Mouse (Mus musculus): ENCODE data around the gene Xpo6. TPM values are rescaled to one million over a fixed set of nuclear protein-coding genes. Genes with fewer than 3 reads are reported as not detected.

Xpo6 gene
- polyA plus RNA-seq, 1 experiment: 162 TPM

- no peak overlapping the region for H3K4me3 ChIP-seq (replicated peaks; ENCODE audit: insufficient read depth, low read depth, low read length)
- no peaks in the 10 kb centered on the region for H3K4me1 ChIP-seq (ENCODE audit: control insufficient read depth, insufficient read depth, low read length)
- DNase-seq: no peak
- TF ChIP-seq POLR2A (IDR thresholded peaks at IDR 0.05; ENCODE audit: borderline replicate concordance, insufficient read depth, low read length): no peak
- H3K27me3 ChIP-seq (ENCODE audit: control insufficient read depth, insufficient read depth, low read length): no peaks in the 10 kb centered on the region
- 94% methylated on average over 7 of the region's 7 CpGs for WGBS
- no peak overlapping the region for H3K27ac ChIP-seq (ENCODE audit: insufficient read depth, low read length)
These were observed 101.0 kb downstream of the Xpo6 start for GRCm38 (mm10) chr7:126099163-126099775.

GRCm38 (mm10) chr7:126097219-126097915 is 102.9 kb downstream of the Xpo6 start:
- Histone ChIP-seq H3K4me1 (ENCODE audit: control insufficient read depth, insufficient read depth, low read length) (no peaks in the 10 kb centered on the region), H3K27ac (ENCODE audit: insufficient read depth, low read length) (no peak overlapping the region), H3K27me3 (ENCODE audit: control insufficient read depth, insufficient read depth, low read length) (no peaks in the 10 kb centered on the region), H3K4me3 (replicated peaks; ENCODE audit: insufficient read depth, low read depth, low read length) (no peak overlapping the region)
- WGBS: 84% methylated on average over 8 of the region's 9 CpGs
- no peak for TF ChIP-seq CTCF (IDR thresholded peaks at IDR 0.05; ENCODE audit: borderline replicate concordance, insufficient read depth, low read depth, low read length)
- TF ChIP-seq POLR2A (IDR thresholded peaks at IDR 0.05; ENCODE audit: borderline replicate concordance, insufficient read depth, low read length): no peak
- DNase-seq: no peak

DNA sequence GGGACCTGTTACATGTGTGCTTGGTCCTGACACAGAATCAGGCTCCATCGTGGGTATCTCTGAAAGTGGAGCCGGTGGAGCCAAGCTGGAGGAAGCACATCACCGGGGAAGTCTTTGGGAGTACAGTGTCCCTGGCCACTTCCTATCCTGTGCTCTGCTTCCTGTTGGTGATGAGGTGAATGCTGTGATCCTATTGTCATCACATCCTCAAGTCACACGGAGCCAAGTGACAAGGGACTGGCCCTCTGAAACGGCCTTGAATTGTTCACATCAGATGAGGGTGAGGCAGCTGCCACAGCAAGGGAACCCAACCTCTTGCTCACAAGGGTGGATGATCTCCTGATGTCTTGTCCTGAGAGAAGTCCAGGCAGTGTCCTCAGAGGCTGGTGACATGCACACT is 103.7 kb downstream of the Xpo6 start:
- WGBS: 79% methylated on average over 5 of the region's 5 CpGs
- TF ChIP-seq POLR2A (IDR thresholded peaks at IDR 0.05; ENCODE audit: borderline replicate concordance, insufficient read depth, low read length) (no peak), CTCF (IDR thresholded peaks at IDR 0.05; ENCODE audit: borderline replicate concordance, insufficient read depth, low read depth, low read length) (no peak)
- Histone ChIP-seq H3K27me3 (ENCODE audit: control insufficient read depth, insufficient read depth, low read length) (no peaks in the 10 kb centered on the region), H3K27ac (ENCODE audit: insufficient read depth, low read length) (no peak overlapping the region), H3K4me3 (replicated peaks; ENCODE audit: insufficient read depth, low read depth, low read length) (no peak overlapping the region), H3K4me1 (ENCODE audit: control insufficient read depth, insufficient read depth, low read length) (no peaks in the 10 kb centered on the region)
- DNase-seq: no peak

DNA sequence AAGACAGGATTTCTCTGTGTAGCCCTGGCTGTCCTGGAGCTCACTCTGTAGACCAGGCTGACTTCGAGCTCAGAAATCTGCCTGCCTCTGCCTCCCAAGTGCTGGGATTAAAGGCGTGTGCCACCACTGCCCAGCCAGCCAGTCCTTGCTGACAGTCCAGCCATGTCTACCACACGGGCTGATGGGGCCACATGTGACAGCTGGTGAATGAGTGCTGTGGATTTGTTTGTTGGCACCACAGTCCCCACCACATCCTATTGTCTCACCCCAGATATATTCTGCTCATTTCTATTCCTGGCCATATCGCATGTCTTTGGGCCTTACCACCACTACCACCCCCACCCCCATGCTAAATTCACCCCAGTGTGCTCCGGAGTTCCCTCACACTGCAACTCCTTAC is 105.6 kb downstream of the Xpo6 start:
- WGBS: 75% methylated on average over 5 of the region's 5 CpGs
- TF ChIP-seq POLR2A (IDR thresholded peaks at IDR 0.05; ENCODE audit: borderline replicate concordance, insufficient read depth, low read length) (no peak), CTCF (IDR thresholded peaks at IDR 0.05; ENCODE audit: borderline replicate concordance, insufficient read depth, low read depth, low read length) (no peak)
- no peaks in the 10 kb centered on the region for H3K4me1 ChIP-seq (ENCODE audit: control insufficient read depth, insufficient read depth, low read length)
- H3K27ac ChIP-seq (ENCODE audit: insufficient read depth, low read length): no peak overlapping the region
- DNase-seq: no peak
- H3K4me3 ChIP-seq (replicated peaks; ENCODE audit: insufficient read depth, low read depth, low read length): no peak overlapping the region
- H3K27me3 ChIP-seq (ENCODE audit: control insufficient read depth, insufficient read depth, low read length): no peaks in the 10 kb centered on the region

DNA sequence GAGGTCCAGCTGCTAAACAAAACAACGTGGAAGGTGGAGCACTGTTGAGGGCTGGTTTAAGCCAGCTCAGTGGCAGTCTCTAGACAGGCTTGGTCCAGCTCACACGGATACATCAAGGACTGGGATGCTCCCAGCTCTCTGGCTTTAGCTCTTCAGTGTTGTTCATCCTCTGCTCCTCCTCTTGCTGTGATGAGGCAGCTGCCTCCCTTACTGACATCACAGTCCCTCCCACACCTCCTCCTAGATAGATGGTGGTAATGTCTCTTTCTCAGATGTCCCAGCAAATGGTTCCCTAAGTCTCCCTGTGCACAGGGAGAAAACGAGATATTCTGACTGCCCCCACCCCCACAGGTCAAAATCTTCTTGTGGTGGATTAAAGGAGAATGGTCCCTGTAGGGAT is 107.1 kb downstream of the Xpo6 start:
- no peak overlapping the region for H3K4me3 ChIP-seq (replicated peaks; ENCODE audit: insufficient read depth, low read depth, low read length)
- no peaks in the 10 kb centered on the region for H3K4me1 ChIP-seq (ENCODE audit: control insufficient read depth, insufficient read depth, low read length)
- 35% methylated on average over 3 of the region's 3 CpGs for WGBS
- no peaks in the 10 kb centered on the region for H3K27me3 ChIP-seq (ENCODE audit: control insufficient read depth, insufficient read depth, low read length)
- no peak for DNase-seq
- no peak for TF ChIP-seq POLR2A (IDR thresholded peaks at IDR 0.05; ENCODE audit: borderline replicate concordance, insufficient read depth, low read length)
- TF ChIP-seq CTCF (IDR thresholded peaks at IDR 0.05; ENCODE audit: borderline replicate concordance, insufficient read depth, low read depth, low read length): no peak
- H3K27ac ChIP-seq (ENCODE audit: insufficient read depth, low read length): no peak overlapping the region

DNA sequence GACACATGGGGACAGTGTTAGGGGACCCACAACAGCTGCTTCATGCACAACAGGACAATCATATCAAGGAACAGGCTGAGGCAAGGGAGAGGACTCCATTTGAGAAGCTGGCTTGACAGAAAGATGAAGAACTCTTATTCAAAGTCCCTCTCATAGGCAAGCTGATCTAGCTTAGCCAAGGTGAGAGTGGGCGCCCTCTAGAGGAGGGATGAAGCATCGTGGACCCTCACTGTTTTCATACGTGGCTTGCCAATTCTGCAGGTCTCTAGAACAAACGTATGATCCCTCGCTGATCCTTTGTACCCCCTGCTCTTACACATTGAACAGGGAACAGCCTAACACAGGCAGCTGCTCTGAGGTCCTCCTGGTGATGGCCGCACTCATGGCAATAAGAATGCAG is 110.5 kb downstream of the Xpo6 start:
- Histone ChIP-seq H3K27ac (ENCODE audit: insufficient read depth, low read length) (no peak overlapping the region), H3K4me1 (ENCODE audit: control insufficient read depth, insufficient read depth, low read length) (no peaks in the 10 kb centered on the region; the same call in 1 of the 2 replicates), H3K4me3 (replicated peaks; ENCODE audit: insufficient read depth, low read depth, low read length) (no peak overlapping the region), H3K27me3 (ENCODE audit: control insufficient read depth, insufficient read depth, low read length) (no peaks in the 10 kb centered on the region)
- TF ChIP-seq CTCF (IDR thresholded peaks at IDR 0.05; ENCODE audit: borderline replicate concordance, insufficient read depth, low read depth, low read length) (peak; percentile 85; the same call in 1 of the 2 replicates), POLR2A (IDR thresholded peaks at IDR 0.05; ENCODE audit: borderline replicate concordance, insufficient read depth, low read length) (no peak)
- 10% methylated on average over 6 of the region's 6 CpGs for WGBS
- peak; percentile 61 to 69 for DNase-seq

- Histone ChIP-seq H3K4me1 (ENCODE audit: control insufficient read depth, insufficient read depth, low read length) (no peaks in the 10 kb centered on the region; the same call in 1 of the 2 replicates), H3K4me3 (replicated peaks; ENCODE audit: insufficient read depth, low read depth, low read length) (no peak overlapping the region), H3K27me3 (ENCODE audit: control insufficient read depth, insufficient read depth, low read length) (no peaks in the 10 kb centered on the region), H3K27ac (ENCODE audit: insufficient read depth, low read length) (no peak overlapping the region)
- no peak for TF ChIP-seq POLR2A (IDR thresholded peaks at IDR 0.05; ENCODE audit: borderline replicate concordance, insufficient read depth, low read length)
- no peak for TF ChIP-seq CTCF (IDR thresholded peaks at IDR 0.05; ENCODE audit: borderline replicate concordance, insufficient read depth, low read depth, low read length)
- no peak for DNase-seq
- WGBS: 15% methylated on average over 6 of the region's 6 CpGs
These were observed 112.1 kb downstream of the Xpo6 start for GRCm38 (mm10) chr7:126088155-126088554.

DNA sequence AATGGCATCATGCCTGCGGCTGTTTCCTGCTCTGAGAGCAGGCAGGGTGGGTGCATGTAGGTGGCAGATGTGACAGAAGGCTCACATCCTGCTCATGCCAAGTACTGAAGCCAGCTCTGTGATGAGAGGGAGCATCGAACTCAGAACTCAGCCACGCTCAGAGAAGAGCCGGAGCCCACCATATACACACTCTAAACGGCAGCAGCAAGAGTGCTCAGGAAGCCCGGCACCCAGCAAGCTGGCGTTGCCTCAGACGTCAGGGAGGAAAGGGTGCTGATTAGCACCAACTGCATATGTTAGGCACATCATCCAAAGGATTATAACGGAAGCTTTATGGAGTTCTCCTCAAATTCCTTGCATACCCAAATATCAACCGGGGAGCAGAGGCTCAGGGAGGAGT is 112.7 kb downstream of the Xpo6 start:
- H3K27me3 ChIP-seq (ENCODE audit: control insufficient read depth, insufficient read depth, low read length): no peaks in the 10 kb centered on the region
- WGBS: 17% methylated on average over 10 of the region's 10 CpGs
- H3K27ac ChIP-seq (ENCODE audit: insufficient read depth, low read length): no peak overlapping the region
- H3K4me3 ChIP-seq (replicated peaks; ENCODE audit: insufficient read depth, low read depth, low read length): no peak overlapping the region
- TF ChIP-seq CTCF (IDR thresholded peaks at IDR 0.05; ENCODE audit: borderline replicate concordance, insufficient read depth, low read depth, low read length) (no peak), POLR2A (IDR thresholded peaks at IDR 0.05; ENCODE audit: borderline replicate concordance, insufficient read depth, low read length) (no peak)
- no peak for DNase-seq
- H3K4me1 ChIP-seq (ENCODE audit: control insufficient read depth, insufficient read depth, low read length): no peaks in the 10 kb centered on the region; the same call in 1 of the 2 replicates
